Mouse (Mus musculus) ovary, postnatal 36 days (tissue): ENCODE results near the gene Nbas.

Experiments used
- DNase-seq: peaks from one replicate; pipeline ENCODE4 v3.0.0; 2022; ENCODE audit warnings: low spot score, mixed read lengths

The Nbas gene

GRCm38 (mm10) chr12:13389644-13390043 is 120.7 kb downstream of the Nbas start:
- DNase-seq = no peak

GRCm38 (mm10) chr12:13410191-13410590 is 141.3 kb downstream of the Nbas start:
- no peak for DNase-seq

- DNase-seq = no peak
Observed at GRCm38 (mm10) chr12:13418651-13419050, 149.7 kb downstream of the Nbas start.

DNA sequence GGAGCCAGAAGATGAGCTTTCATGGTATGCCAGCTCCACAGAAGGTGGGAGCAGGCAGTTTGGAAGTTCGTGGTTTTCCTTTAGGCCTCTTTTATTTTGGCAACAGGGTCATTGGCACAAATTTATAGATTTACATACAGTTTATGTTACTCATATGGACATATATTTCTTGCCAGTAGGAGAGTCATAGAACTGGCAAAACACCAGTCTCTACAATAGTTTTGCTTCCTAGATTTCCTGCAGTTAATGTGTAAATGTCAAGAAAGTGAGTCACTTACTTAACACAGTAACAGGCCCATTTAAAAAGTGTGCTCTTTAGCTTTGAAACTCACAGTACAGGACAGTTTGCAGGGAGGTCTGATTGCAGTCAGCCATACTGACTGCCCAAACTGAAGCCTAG is 161.3 kb downstream of the Nbas start:
- DNase-seq = no peak

GRCm38 (mm10) chr12:13444653-13445431 is 175.9 kb downstream of the Nbas start:
- DNase-seq = no peak

- DNase-seq = no peak
Observed at GRCm38 (mm10) chr12:13445486-13446065, 176.6 kb downstream of the Nbas start.

GRCm38 (mm10) chr12:13448916-13449315 is 180.0 kb downstream of the Nbas start:
- DNase-seq = no peak

DNA sequence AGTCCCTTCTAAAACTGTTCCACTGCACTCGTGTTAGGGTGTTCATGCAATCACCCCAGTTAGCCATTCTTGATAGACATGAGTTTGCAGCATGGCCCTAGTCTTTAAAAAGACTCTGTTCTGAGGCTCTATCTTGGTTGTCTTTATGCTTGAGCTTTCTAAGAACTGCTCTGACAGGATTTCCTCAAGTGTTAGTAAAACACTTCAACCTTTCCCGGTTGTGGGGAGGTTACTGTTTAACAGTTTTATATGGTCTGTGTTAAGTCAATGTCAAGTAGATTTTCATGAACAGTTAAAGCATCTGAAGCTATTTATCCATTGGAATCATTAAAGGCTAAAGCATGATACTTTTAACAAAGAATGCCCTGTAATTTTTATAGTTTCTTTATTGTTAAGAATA is 183.1 kb downstream of the Nbas start:
- DNase-seq = no peak

DNA sequence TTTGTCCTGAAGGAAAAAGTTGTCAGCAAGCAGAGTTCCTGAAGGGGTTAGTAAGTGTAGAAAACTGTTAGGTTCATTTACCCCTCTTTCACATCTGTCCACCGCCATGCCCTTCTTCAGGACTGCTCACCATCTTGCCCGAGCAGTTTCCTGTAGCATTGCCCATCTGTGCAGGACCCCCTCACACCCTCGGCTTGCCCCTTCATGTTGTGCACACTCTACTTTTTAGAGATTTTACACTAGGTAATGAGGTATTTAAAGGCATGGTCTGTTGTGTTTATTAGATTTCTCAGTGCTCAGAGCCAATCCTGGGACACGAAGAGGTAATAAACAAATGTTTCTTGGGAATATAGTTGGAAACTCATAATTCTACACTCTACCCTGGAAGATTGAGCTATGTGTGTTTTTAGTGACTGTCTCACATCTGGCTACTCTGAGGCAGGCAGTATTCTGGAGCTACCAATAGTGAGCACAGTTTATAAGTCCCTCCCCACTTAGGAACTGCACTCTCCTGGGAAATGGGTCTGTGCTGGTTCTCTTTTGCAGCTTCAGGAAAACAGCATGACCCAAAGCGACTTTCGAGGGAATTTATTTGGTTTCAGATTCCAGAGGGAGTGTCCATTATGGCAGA is 191.4 kb downstream of the Nbas start:
- no peak for DNase-seq

DNA sequence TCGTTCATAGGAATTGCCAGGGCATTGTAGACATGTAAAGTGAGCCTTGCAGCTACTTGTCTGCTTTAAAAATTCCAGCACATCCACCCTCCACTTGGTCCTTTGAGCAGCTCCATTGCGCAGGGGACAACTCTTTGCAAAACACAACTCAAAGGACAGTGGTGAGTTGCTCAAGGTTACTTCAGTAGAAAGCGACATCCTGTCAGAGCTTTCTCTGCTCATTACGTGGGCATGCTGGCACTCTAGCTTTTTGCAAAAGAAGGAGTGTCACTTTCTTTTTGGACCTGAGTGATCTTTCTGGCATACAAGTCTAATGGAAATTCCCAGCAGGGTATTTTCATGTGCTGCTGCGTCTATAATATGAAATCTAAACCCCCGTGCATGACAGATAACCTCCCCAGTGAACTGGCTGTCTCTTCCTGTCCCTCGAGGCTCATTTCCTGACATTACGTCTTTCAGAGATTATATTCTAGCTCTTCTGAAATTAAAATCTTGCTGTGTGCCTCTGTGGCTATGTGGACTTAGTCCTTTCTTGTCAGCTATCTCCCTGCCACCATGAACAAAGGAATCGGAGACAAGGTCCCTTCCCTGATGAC is 192.7 kb downstream of the Nbas start:
- DNase-seq = no peak

DNA sequence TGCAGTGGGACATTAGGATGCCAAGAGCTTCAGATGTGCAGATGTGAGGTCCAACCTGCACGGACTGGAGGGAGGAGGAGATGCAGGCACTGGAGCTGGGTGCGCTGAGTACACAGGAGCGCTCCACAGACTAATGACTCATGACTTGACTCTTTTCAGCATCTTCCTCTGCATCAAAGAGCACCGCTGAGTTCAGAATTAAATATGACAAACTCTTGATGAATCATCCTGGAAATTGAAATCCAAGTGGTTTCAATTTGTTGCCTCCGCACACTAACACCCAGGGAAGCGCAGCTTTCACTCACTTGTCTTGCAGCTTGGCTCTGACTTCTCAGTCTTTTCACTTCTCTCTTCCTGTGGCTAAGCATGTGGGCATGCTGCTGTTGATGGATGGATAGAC is 193.5 kb downstream of the Nbas start:
- no peak for DNase-seq

- no peak for DNase-seq
Observed at GRCm38 (mm10) chr12:13465554-13465953, 196.6 kb downstream of the Nbas start.

GRCm38 (mm10) chr12:13474881-13475280 is 205.9 kb downstream of the Nbas start:
- no peak for DNase-seq

- no peak for DNase-seq
Observed at GRCm38 (mm10) chr12:13479163-13479562, 210.2 kb downstream of the Nbas start.

- DNase-seq = no peak
Observed at GRCm38 (mm10) chr12:13486278-13486677, 217.3 kb downstream of the Nbas start.

DNA sequence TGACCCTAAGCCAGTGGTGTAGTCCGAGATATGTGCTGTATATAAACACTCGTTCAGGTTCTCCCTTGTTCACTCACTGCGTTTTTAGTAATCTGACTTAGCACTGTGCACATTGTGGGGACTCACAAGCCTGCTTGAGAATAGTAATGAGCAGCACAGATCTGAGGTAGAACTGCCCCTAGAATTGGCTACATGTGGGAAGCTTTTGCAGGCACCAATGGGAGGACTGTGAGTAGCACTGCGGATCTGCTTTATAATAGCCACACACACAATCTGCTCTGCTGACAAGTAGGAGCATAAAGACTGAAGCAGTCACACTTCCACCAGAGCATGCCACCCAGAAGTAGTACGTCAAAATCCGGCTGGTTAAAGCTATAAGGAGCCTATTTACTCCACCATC is 228.3 kb downstream of the Nbas start:
- DNase-seq = no peak

- DNase-seq = no peak
Observed at GRCm38 (mm10) chr12:13499237-13499889, 230.4 kb downstream of the Nbas start.

- no peak for DNase-seq
Observed at GRCm38 (mm10) chr12:13500191-13500590, 231.3 kb downstream of the Nbas start.

- DNase-seq = no peak
Observed at GRCm38 (mm10) chr12:13504771-13505444, 236.0 kb downstream of the Nbas start.

- no peak for DNase-seq
Observed at GRCm38 (mm10) chr12:13518082-13518481, 249.1 kb downstream of the Nbas start.

DNA sequence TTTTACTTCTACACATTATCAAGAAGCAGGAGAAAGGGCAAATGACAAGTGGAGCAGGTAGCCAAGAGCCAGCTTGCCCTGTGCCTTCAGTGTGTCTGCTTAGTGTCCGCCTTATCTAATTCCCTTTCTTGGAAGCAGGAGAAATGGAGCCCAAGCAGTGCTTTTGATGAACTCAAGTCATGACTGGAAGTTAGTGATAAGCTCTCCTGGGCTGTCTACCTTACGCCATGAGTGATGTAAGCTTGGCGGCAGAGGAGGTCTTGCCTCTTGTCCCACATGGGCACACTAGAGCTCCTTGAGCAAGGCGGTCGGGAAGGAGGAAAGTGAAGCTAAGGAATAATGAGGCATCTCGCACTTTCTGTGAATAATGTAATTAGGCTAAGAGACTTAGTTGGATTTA is 250.5 kb downstream of the Nbas start:
- DNase-seq = no peak
